Mouse (Mus musculus) heart, embryonic 14.5 days (tissue): ENCODE measurements around the gene Pou4f2. TPM values are rescaled to one million over a fixed set of nuclear protein-coding genes. Genes with fewer than 3 reads are reported as not detected.

Experiments used
- ATAC-seq: fragments of 200-750 bp; cut with Nextera tagmentation; 2 replicates; pipeline ENCODE4 v1.8.0; 2017; ENCODE audit warnings: low read depth, moderate TSS enrichment; ENCODE audit not compliant: insufficient number of reproducible peaks, insufficient read depth, low FRiP score
- H3K27ac ChIP-seq, 2 experiments: fragments of 200-500 bp in 1 of 2; fragments of 300-500 bp in 1 of 2; sonication (generic) in 1 of 2; replicated peaks in 1 of 2; 2 replicates each; pipeline ENCODE4 v1.5.1; 2012 to 2014; ENCODE audit warnings: low read depth in 2 of 2, low read length in 2 of 2, control low read depth in 1 of 2, mild to moderate bottlenecking in 1 of 2, mixed read lengths in 1 of 2; ENCODE audit not compliant: control insufficient read depth in 1 of 2, insufficient read depth in 1 of 2
- H3K27me3 ChIP-seq: fragments of 300-500 bp; sonication (generic); 2 replicates; pipeline ENCODE4 v1.6.1; 2014; ENCODE audit warnings: mild to moderate bottlenecking, low read length, control low read depth; ENCODE audit not compliant: control insufficient read depth, insufficient read depth
- H3K36me3 ChIP-seq: fragments of 300-500 bp; sonication (generic); 2 replicates; pipeline ENCODE4 v1.6.1; 2014; ENCODE audit warnings: mild to moderate bottlenecking, control low read depth, low read length, mixed read lengths; ENCODE audit not compliant: control insufficient read depth, insufficient read depth
- H3K4me1 ChIP-seq, 2 experiments: fragments of 200-500 bp in 1 of 2; fragments of 300-500 bp in 1 of 2; sonication (generic) in 1 of 2; 2 replicates each; pipeline ENCODE4 v1.6.1; 2012 to 2014; ENCODE audit warnings: low read length in 2 of 2, control low read depth in 1 of 2, mixed read lengths in 1 of 2; ENCODE audit not compliant: control insufficient read depth in 2 of 2, insufficient read depth in 2 of 2
- H3K4me2 ChIP-seq: fragments of 300-500 bp; sonication (generic); 2 replicates; pipeline ENCODE4 v1.6.1; 2014; ENCODE audit warnings: mild to moderate bottlenecking, low read length
- H3K4me3 ChIP-seq, 2 experiments: fragments of 200-500 bp in 1 of 2; fragments of 300-500 bp in 1 of 2; sonication (generic) in 1 of 2; 2 replicates each; pipeline ENCODE4 v1.5.1; 2012 to 2014; ENCODE audit warnings: low read length in 2 of 2, mild to moderate bottlenecking in 2 of 2, control low read depth in 1 of 2, low read depth in 1 of 2, moderate library complexity in 1 of 2; ENCODE audit not compliant: control insufficient read depth in 1 of 2, insufficient read depth in 1 of 2
- H3K9ac ChIP-seq: fragments of 300-500 bp; sonication (generic); 2 replicates; pipeline ENCODE4 v1.6.1; 2014; ENCODE audit warnings: mild to moderate bottlenecking, low read length
- H3K9me3 ChIP-seq: fragments of 300-500 bp; sonication (generic); 2 replicates; pipeline ENCODE4 v1.6.1; 2016; ENCODE audit warnings: low read length, control low read depth; ENCODE audit not compliant: control insufficient read depth
- WGBS: fragments of 180-500 bp; shearing (Covaris S2); extraction: QIAGEN DNeasy Blood & Tissue Kit; methylation state at CpG from one replicate; pipeline ENCODE4 v1.1.7; 2014; 5-methylcytosine and 5-hydroxymethylcytosine counted together
- polyA plus RNA-seq: library from polyadenylated mRNA; unstranded; fragments of >200 nt; fragmentation: Nextera tagmentation; extraction: Ambion mirVana; gene quantifications from 2 replicates; pipeline ENCODE4 v1.2.1, GENCODE M21; 2014

Pou4f2 gene
- polyA plus RNA-seq, 1 experiment from 2014 or later, result not detected

GRCm38 (mm10) chr8:78431356-78431755 is 5.1 kb downstream of the Pou4f2 start:
- 3% methylated on average over 4 of the region's 4 CpGs for WGBS

GRCm38 (mm10) chr8:78428148-78428547 is 8.3 kb downstream of the Pou4f2 start:
- no peak for ATAC-seq
- 8% methylated on average over 11 of the region's 11 CpGs for WGBS
- Histone ChIP-seq H3K9me3 (no peaks in the 10 kb centered on the region), H3K36me3 (no peaks in the 10 kb centered on the region), H3K4me1 (no peaks in the 10 kb centered on the region), H3K4me3 (no peak overlapping the region), H3K4me2 (no peak overlapping the region), H3K27ac (no peak overlapping the region), H3K27me3 (peaks cover 92% of the 10 kb centered on the region), H3K9ac (no peak overlapping the region)

More at GRCm38 (mm10) chr8:78431356-78431755, 5.1 kb downstream of the Pou4f2 start:
- Histone ChIP-seq H3K4me1 (peaks cover 4 to 10% of the 10 kb centered on the region in 2 experiments; a peak in 3 of 4 replicates), H3K36me3 (no peaks in the 10 kb centered on the region), H3K27ac (no peak overlapping the region), H3K4me3 (no peak overlapping the region), H3K9ac (no peak overlapping the region), H3K27me3 (peaks cover 94% of the 10 kb centered on the region), H3K4me2 (no peak overlapping the region), H3K9me3 (no peaks in the 10 kb centered on the region)
- no peak for ATAC-seq

DNA sequence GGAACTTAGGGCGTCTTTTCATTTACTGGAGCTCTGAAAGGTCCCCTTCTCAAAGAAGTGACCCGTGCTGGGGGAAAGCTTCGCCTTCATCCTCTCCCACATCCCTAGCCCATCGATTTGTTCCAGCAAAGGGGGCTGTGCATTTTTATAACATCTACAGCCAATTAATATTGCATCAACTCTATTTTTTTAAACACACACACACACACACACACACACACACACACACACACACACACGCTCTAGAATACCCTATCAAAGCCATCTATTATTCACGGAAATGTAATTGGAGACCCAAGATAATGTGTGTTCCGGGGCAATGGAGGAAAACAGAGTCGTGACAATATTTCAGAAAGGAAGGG is 8.7 kb downstream of the Pou4f2 start:
- H3K36me3 ChIP-seq, result no peaks in the 10 kb centered on the region
- WGBS, result under 1% methylated on average over 8 of the region's 8 CpGs
- no peaks in the 10 kb centered on the region for H3K4me1 ChIP-seq
- H3K27me3 ChIP-seq, result peaks cover 93% of the 10 kb centered on the region
- H3K27ac ChIP-seq, result no peak overlapping the region
- no peak overlapping the region for H3K9ac ChIP-seq
- H3K9me3 ChIP-seq, result no peaks in the 10 kb centered on the region
- no peak for ATAC-seq
- H3K4me2 ChIP-seq, result no peak overlapping the region
- no peak overlapping the region for H3K4me3 ChIP-seq

DNA sequence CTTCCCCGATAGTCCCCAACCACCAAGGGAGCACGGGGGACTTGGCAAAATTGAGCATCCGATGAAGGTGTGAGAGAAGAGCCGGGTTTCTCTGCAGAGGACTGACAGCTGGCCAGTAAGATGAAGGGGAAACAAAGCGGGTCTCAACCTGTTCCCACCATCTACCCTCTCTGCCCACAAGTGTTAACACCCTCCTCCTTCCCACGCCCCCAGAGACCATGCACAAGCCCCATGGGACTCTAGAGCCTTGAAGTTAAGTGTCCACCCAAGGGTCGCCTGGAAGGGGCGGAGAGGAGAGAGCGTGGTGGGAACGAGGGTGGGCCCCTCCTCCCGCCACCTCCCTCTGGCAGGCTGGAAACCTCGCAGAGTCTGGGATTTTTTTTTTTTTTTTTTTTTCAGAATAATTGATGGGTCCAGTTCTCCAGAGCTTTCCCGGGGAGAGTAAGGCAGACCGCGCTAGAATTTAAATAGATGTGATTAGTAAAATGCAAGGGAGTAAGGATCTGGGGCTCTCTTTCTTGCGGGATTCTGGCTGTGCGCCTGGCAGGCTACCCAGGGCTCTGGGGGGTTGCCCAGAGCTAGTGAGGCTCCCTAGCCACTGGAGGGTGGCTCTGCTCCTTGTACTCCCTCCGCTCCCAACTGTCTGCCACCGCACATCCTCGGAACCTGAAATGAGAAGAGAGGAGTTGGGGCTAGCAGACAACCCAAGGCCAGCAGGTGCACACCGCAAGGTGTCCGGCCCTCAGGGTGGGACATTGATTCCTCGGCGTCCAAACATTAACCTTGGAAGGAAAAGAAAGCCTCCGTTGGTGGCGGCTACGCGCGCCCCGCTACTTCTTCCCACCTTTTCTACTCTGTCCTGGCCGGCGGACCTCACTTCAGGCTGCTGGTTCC is 9.3 kb downstream of the Pou4f2 start:
- H3K4me3 ChIP-seq, result no peak overlapping the region
- no peak overlapping the region for H3K27ac ChIP-seq
- no peak for ATAC-seq
- no peaks in the 10 kb centered on the region for H3K36me3 ChIP-seq
- WGBS, result 2% methylated on average over 32 of the region's 32 CpGs
- H3K9me3 ChIP-seq, result no peaks in the 10 kb centered on the region
- no peak overlapping the region for H3K4me2 ChIP-seq
- H3K4me1 ChIP-seq, result no peaks in the 10 kb centered on the region
- H3K27me3 ChIP-seq, result peaks cover 93% of the 10 kb centered on the region
- H3K9ac ChIP-seq, result no peak overlapping the region

GRCm38 (mm10) chr8:78426455-78426854 is 10.0 kb downstream of the Pou4f2 start:
- Histone ChIP-seq H3K36me3 (no peaks in the 10 kb centered on the region), H3K9me3 (no peaks in the 10 kb centered on the region), H3K9ac (no peak overlapping the region), H3K27ac (no peak overlapping the region), H3K4me3 (no peak overlapping the region), H3K27me3 (peaks cover 93% of the 10 kb centered on the region), H3K4me1 (no peaks in the 10 kb centered on the region), H3K4me2 (no peak overlapping the region)
- ATAC-seq, result no peak
- WGBS, result 5% methylated on average over 10 of the region's 10 CpGs

GRCm38 (mm10) chr8:78423937-78424336 is 12.5 kb downstream of the Pou4f2 start:
- Histone ChIP-seq H3K27me3 (peaks cover 83% of the 10 kb centered on the region), H3K9ac (no peak overlapping the region), H3K4me2 (no peak overlapping the region), H3K4me1 (peaks cover 0 to 11% of the 10 kb centered on the region in 2 experiments; a peak in 3 of 4 replicates), H3K4me3 (no peak overlapping the region), H3K36me3 (no peaks in the 10 kb centered on the region), H3K27ac (no peak overlapping the region), H3K9me3 (no peaks in the 10 kb centered on the region)
- ATAC-seq, result no peak
- 0% methylated on average over 1 of the region's 1 CpGs for WGBS

GRCm38 (mm10) chr8:78420101-78420503 is 16.3 kb downstream of the Pou4f2 start:
- WGBS, result under 1% methylated on average over 19 of the region's 19 CpGs
- Histone ChIP-seq H3K27me3 (peaks cover 48% of the 10 kb centered on the region), H3K36me3 (no peaks in the 10 kb centered on the region), H3K9me3 (no peaks in the 10 kb centered on the region), H3K27ac (no peak overlapping the region), H3K4me1 (peaks cover 0 to 11% of the 10 kb centered on the region in 2 experiments; a peak in 3 of 4 replicates), H3K4me2 (peak overlapping the region; percentile 77), H3K4me3 (peak overlapping the region; percentile 33 to 36), H3K9ac (peak overlapping the region; percentile 46; the same call in 1 of the 2 replicates)
- ATAC-seq, result no peak
